Comparison of ENCODE assay signal across 8 mouse cellular contexts in the genomic region with DNA sequence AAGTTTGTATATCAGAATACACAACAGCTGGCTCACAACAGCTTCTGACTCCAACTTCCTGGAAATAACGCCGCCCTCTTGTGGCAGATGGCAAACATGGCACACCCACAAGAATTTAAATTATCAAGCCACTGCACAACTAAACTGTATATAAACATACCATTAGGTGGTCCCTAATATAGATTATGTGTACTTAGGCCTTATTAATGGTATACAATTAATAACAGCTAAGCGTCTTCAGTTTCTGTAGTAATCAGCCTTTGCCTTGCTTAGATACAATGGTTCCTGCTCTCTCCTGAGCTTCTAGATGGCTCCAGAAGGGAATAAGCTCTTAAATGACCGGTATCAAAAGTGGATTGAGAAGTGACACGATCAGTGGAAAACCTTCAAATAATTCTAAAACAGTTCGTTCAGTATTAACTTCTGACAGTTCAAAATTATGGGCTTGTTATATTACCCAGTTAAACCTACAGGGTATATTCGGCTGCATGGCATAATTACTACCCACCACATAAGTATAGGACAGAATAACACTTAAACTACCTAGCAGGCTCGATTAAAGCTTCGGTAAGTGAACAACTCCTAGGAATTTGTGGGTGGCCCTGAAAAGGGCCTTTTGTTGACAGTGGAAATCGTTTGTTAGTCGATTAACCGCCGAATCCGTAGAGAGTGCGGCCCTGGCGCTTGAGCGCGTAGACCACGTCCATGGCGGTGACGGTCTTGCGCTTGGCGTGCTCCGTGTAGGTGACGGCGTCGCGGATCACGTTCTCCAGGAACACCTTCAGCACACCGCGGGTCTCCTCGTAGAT. TPM values are rescaled to one million over a fixed set of nuclear protein-coding genes. Genes with fewer than 3 reads are reported as not detected.
DNase-seq lines count a peak whose midpoint lies in the region; ATAC-seq and TF ChIP-seq lines count a peak whose summit lies in the region.

No protein-coding gene starts in this region.

- peak overlapping the region; percentile 36 for H3K4me3 ChIP-seq in forebrain, embryonic 11.5 days (ENCODE audit: low read depth, low read length)
- H3K4me3 ChIP-seq in hindbrain, embryonic 16.5 days (ENCODE audit: low read length): peak overlapping the region; percentile 49
- H3K4me3 ChIP-seq in midbrain, embryonic 15.5 days: peak overlapping the region; percentile 48
- H3K4me3 ChIP-seq in stomach, postnatal 0 days (ENCODE audit: low read depth, low read length): peak overlapping the region; percentile 40

- H3K27me3 ChIP-seq in forebrain, embryonic 11.5 days (ENCODE audit: control insufficient read depth, insufficient read depth, low read length): no peaks in the 10 kb centered on the region
- no peaks in the 10 kb centered on the region for H3K27me3 ChIP-seq in hindbrain, embryonic 16.5 days (replicated peaks; ENCODE audit: control insufficient read depth, insufficient read depth, low read length)
- H3K27me3 ChIP-seq in midbrain, embryonic 15.5 days (replicated peaks): no peaks in the 10 kb centered on the region
- H3K27me3 ChIP-seq in stomach, postnatal 0 days (ENCODE audit: control insufficient read depth, insufficient read depth, low read length): no peaks in the 10 kb centered on the region

- H3K9ac ChIP-seq in forebrain, embryonic 11.5 days (ENCODE audit: low read length): peak overlapping the region; percentile 43
- H3K9ac ChIP-seq in hindbrain, embryonic 16.5 days (ENCODE audit: low read depth, low read length): peak overlapping the region; percentile 64
- peak overlapping the region; percentile 50 for H3K9ac ChIP-seq in midbrain, embryonic 15.5 days
- H3K9ac ChIP-seq in stomach, postnatal 0 days (ENCODE audit: low read length): peak overlapping the region; percentile 61

- peak overlapping the region; percentile 81 for H3K27ac ChIP-seq in forebrain, embryonic 11.5 days (ENCODE audit: low read depth, low read length)
- peak overlapping the region; percentile 82 for H3K27ac ChIP-seq in hindbrain, embryonic 16.5 days (ENCODE audit: low read depth, low read length)
- peak overlapping the region; percentile 88 for H3K27ac ChIP-seq in midbrain, embryonic 15.5 days
- peak overlapping the region; percentile 77 for H3K27ac ChIP-seq in stomach, postnatal 0 days (replicated peaks)

- under 1% methylated on average over 23 of the region's 32 CpGs for WGBS in forebrain, embryonic 11.5 days
- under 1% methylated on average over 21 of the region's 32 CpGs for WGBS in hindbrain, embryonic 16.5 days
- WGBS in midbrain, embryonic 15.5 days: under 1% methylated on average over 31 of the region's 32 CpGs
- under 1% methylated on average over 21 of the region's 32 CpGs for WGBS in stomach, postnatal 0 days

- peak overlapping the region; percentile 45 for H3K4me2 ChIP-seq in forebrain, embryonic 11.5 days (ENCODE audit: low read depth, low read length, severe bottlenecking)
- H3K4me2 ChIP-seq in hindbrain, embryonic 16.5 days (ENCODE audit: low read length): peak overlapping the region; percentile 81
- peak overlapping the region; percentile 69 for H3K4me2 ChIP-seq in midbrain, embryonic 15.5 days
- H3K4me2 ChIP-seq in stomach, postnatal 0 days (replicated peaks; ENCODE audit: low read depth): peak overlapping the region; percentile 63

- ATAC-seq in activated CD4-positive, CD25-positive, alpha-beta regulatory T cell, adult 4 months: peak; percentile 24
- peak; percentile 64 for ATAC-seq in forebrain, embryonic 11.5 days (replicated peaks; ENCODE audit: low FRiP score)
- ATAC-seq in hindbrain, embryonic 16.5 days: peak; percentile 85; the same call in 1 of the 2 replicates
- ATAC-seq in midbrain, embryonic 15.5 days (replicated peaks): peak; percentile 88
- peak; percentile 3 for ATAC-seq in stomach, postnatal 0 days (ENCODE audit: low FRiP score, low TSS enrichment)

- H3K9me3 ChIP-seq in forebrain, embryonic 11.5 days (ENCODE audit: control insufficient read depth, low read length): no peaks in the 10 kb centered on the region
- H3K9me3 ChIP-seq in hindbrain, embryonic 16.5 days (ENCODE audit: control insufficient read depth, low read length): no peaks in the 10 kb centered on the region
- H3K9me3 ChIP-seq in midbrain, embryonic 15.5 days: no peaks in the 10 kb centered on the region
- no peaks in the 10 kb centered on the region for H3K9me3 ChIP-seq in stomach, postnatal 0 days (ENCODE audit: control insufficient read depth, low read length)

- no peaks in the 10 kb centered on the region for H3K4me1 ChIP-seq in forebrain, embryonic 11.5 days (replicated peaks; ENCODE audit: control insufficient read depth, insufficient read depth, low read length)
- peaks cover 8% of the 10 kb centered on the region for H3K4me1 ChIP-seq in hindbrain, embryonic 16.5 days (ENCODE audit: control insufficient read depth, insufficient read depth, low read depth, low read length)
- H3K4me1 ChIP-seq in midbrain, embryonic 15.5 days: peaks cover 14% of the 10 kb centered on the region
- no peaks in the 10 kb centered on the region for H3K4me1 ChIP-seq in stomach, postnatal 0 days (replicated peaks; ENCODE audit: control insufficient read depth, insufficient read depth)

- no peak for TF ChIP-seq EP300 in stomach, postnatal 0 days (optimal IDR thresholded peaks at IDR 0.05)

- peak; percentile 88 for TF ChIP-seq CTCF in stomach, postnatal 0 days (IDR thresholded peaks at IDR 0.05; ENCODE audit: low read depth)

- DNase-seq in cerebellum, adult 9-11 months: peak; percentile 32
- DNase-seq in cerebellum, adult 8-10 months: no peak
- peak; percentile 80 for DNase-seq in forebrain, embryonic 11.5 days (ENCODE audit: low spot score)
- DNase-seq in liver: peak; percentile 83
- peak; percentile 70 for DNase-seq in stomach, postnatal 0 days (ENCODE audit: low spot score)

- H3K36me3 ChIP-seq in forebrain, embryonic 11.5 days (ENCODE audit: control insufficient read depth, insufficient read depth, low read length): no peaks in the 10 kb centered on the region
- H3K36me3 ChIP-seq in hindbrain, embryonic 16.5 days (ENCODE audit: control insufficient read depth, insufficient read depth, low read length): no peaks in the 10 kb centered on the region
- H3K36me3 ChIP-seq in midbrain, embryonic 15.5 days (replicated peaks): no peaks in the 10 kb centered on the region
- H3K36me3 ChIP-seq in stomach, postnatal 0 days (ENCODE audit: control insufficient read depth, insufficient read depth, low read length): no peaks in the 10 kb centered on the region

RNA-seq across cellular contexts. Expression of gene Hist1h4c, which starts 0.6 kb away (rescaled TPM):
- polyA plus RNA-seq in activated CD4-positive, CD25-positive, alpha-beta regulatory T cell, adult 4 months (2017; shearing (Covaris generic)): 1 to 10 TPM in 1 of 2 experiments, under 1 TPM in 1; 0.57 to 7.4 TPM
- 6.0 and 6.8 TPM in 2 replicates for polyA plus RNA-seq in forebrain, embryonic 11.5 days (2014; fragmentation: Nextera tagmentation; extraction: Ambion mirVana)
- polyA plus RNA-seq in hindbrain, embryonic 16.5 days (2015; fragmentation: Nextera tagmentation; extraction: Ambion mirVana): 2.0 and 2.5 TPM in 2 replicates
- 1.8 and 3.0 TPM in 2 replicates for polyA plus RNA-seq in midbrain, embryonic 15.5 days (2015; fragmentation: Nextera tagmentation; extraction: Ambion mirVana)
- polyA plus RNA-seq in stomach, postnatal 0 days (2015; fragmentation: Nextera tagmentation; extraction: Ambion mirVana): 2.1 and 3.2 TPM in 2 replicates

RNA-seq across cellular contexts. Expression of gene Hist1h1t, which starts 2.1 kb away (rescaled TPM):
- not detected for polyA plus RNA-seq in activated CD4-positive, CD25-positive, alpha-beta regulatory T cell, adult 4 months (2017; shearing (Covaris generic))
- polyA plus RNA-seq in forebrain, embryonic 11.5 days (2014; fragmentation: Nextera tagmentation; extraction: Ambion mirVana): 0.51 TPM in 1 of 2 replicates, not detected in the other
- not detected in 2 replicates for polyA plus RNA-seq in hindbrain, embryonic 16.5 days (2015; fragmentation: Nextera tagmentation; extraction: Ambion mirVana)
- polyA plus RNA-seq in midbrain, embryonic 15.5 days (2015; fragmentation: Nextera tagmentation; extraction: Ambion mirVana): not detected in 2 replicates
- polyA plus RNA-seq in stomach, postnatal 0 days (2015; fragmentation: Nextera tagmentation; extraction: Ambion mirVana): not detected in 2 replicates

RNA-seq across cellular contexts. Expression of gene Hfe, which starts 13.0 kb away (rescaled TPM):
- polyA plus RNA-seq in activated CD4-positive, CD25-positive, alpha-beta regulatory T cell, adult 4 months (2017; shearing (Covaris generic)): under 1 TPM in 1 of 2 experiments, not detected in 1; 0.80 TPM
- polyA plus RNA-seq in forebrain, embryonic 11.5 days (2014; fragmentation: Nextera tagmentation; extraction: Ambion mirVana): 2.2 TPM in 2 replicates
- polyA plus RNA-seq in hindbrain, embryonic 16.5 days (2015; fragmentation: Nextera tagmentation; extraction: Ambion mirVana): 5.4 and 6.7 TPM in 2 replicates
- polyA plus RNA-seq in midbrain, embryonic 15.5 days (2015; fragmentation: Nextera tagmentation; extraction: Ambion mirVana): 3.0 and 3.8 TPM in 2 replicates
- 11.2 and 12.9 TPM in 2 replicates for polyA plus RNA-seq in stomach, postnatal 0 days (2015; fragmentation: Nextera tagmentation; extraction: Ambion mirVana)

RNA-seq across cellular contexts. Expression of gene Hist1h2bc, which starts 13.7 kb away (rescaled TPM):
- 1 to 10 TPM in 1 of 2 experiments, under 1 TPM in 1; 0.85 to 5.4 TPM for polyA plus RNA-seq in activated CD4-positive, CD25-positive, alpha-beta regulatory T cell, adult 4 months (2017; shearing (Covaris generic))
- polyA plus RNA-seq in forebrain, embryonic 11.5 days (2014; fragmentation: Nextera tagmentation; extraction: Ambion mirVana): 23.4 and 25.3 TPM in 2 replicates
- 20.4 and 24.8 TPM in 2 replicates for polyA plus RNA-seq in hindbrain, embryonic 16.5 days (2015; fragmentation: Nextera tagmentation; extraction: Ambion mirVana)
- 17.3 and 17.7 TPM in 2 replicates for polyA plus RNA-seq in midbrain, embryonic 15.5 days (2015; fragmentation: Nextera tagmentation; extraction: Ambion mirVana)
- polyA plus RNA-seq in stomach, postnatal 0 days (2015; fragmentation: Nextera tagmentation; extraction: Ambion mirVana): 105 and 115 TPM in 2 replicates

RNA-seq across cellular contexts. Expression of gene Hist1h2ac, which starts 13.9 kb away (rescaled TPM):
- under 1 TPM in 1 of 2 experiments, not detected in 1; 0.28 TPM for polyA plus RNA-seq in activated CD4-positive, CD25-positive, alpha-beta regulatory T cell, adult 4 months (2017; shearing (Covaris generic))
- 1.1 and 1.2 TPM in 2 replicates for polyA plus RNA-seq in forebrain, embryonic 11.5 days (2014; fragmentation: Nextera tagmentation; extraction: Ambion mirVana)
- polyA plus RNA-seq in hindbrain, embryonic 16.5 days (2015; fragmentation: Nextera tagmentation; extraction: Ambion mirVana): 0.26 and 0.30 TPM in 2 replicates
- polyA plus RNA-seq in midbrain, embryonic 15.5 days (2015; fragmentation: Nextera tagmentation; extraction: Ambion mirVana): 0.32 and 0.37 TPM in 2 replicates
- 0.57 and 0.74 TPM in 2 replicates for polyA plus RNA-seq in stomach, postnatal 0 days (2015; fragmentation: Nextera tagmentation; extraction: Ambion mirVana)

Comparison
In these comparisons a context has a peak if more than half of its experiments do, and no peak if none do; other contexts are left out.
1. ATAC-seq: peak in every context shown above with its lines; median percentile 88 in midbrain, embryonic 15.5 days; 85 in hindbrain, embryonic 16.5 days; 64 in forebrain, embryonic 11.5 days; 24 in activated CD4-positive, CD25-positive, alpha-beta regulatory T cell, adult 4 months; 3 in stomach, postnatal 0 days.